Mouse (Mus musculus) MN1 (cell line): ENCODE data around the gene Wdr47.
A peak's percentile ranks its signal among the peaks of the same experiment; 100 is the strongest.
"Not testable (repeated sequence)": the region's sequence is repeated elsewhere in the genome, so short reads cannot be mapped to it uniquely, and the experiment has no call there.

ENCODE experiments used
- DNase-seq: peaks from one replicate; pipeline ENCODE4 v3.0.0-alpha.2; 2016; ENCODE audit warnings: low spot score

The Wdr47 gene

DNA sequence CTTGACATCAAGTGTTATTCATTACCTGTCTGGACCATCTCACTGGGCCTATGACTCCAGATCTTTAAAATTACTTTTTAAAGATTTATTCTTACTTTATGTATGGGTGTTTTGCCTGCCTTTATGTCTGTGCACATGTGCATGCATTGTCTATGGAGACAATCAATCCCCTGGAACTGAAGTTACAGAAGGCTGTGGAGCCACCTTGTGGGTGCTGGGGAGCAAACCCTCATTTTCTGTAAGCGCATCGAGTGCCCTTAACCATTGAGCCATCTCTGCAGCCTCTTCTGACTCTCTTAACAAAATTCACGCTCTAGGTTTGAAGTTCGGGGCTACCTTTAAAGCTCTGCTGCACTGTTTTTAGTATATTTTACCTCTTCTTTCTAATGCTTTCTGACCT, 48.3 kb downstream of the Wdr47 start:
- peak; percentile 23 for DNase-seq

- DNase-seq = no peak
Measured at GRCm38 (mm10) chr3:108640998-108641397, 49.9 kb downstream of the Wdr47 start.

GRCm38 (mm10) chr3:108644856-108645255, 53.8 kb downstream of the Wdr47 start:
- DNase-seq = no peak

DNA sequence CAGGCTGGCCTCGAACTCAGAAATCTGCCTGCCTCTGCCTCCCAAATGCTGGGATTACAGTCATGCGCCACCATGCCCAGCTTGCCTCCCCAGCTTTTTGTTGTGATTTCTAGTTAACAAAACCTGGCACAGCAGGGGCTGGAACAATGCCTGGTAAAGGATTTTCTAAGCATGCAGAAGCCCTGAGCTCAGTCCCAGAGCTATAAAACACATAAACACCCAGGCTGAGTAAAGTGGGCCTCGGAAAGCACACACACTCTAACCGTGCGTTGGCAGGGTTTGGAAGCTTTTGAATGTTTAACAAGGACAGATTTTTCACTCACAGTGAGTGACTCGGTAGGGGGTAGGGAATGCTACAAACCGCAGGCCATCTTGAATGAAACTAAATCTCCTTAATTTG, 55.0 kb downstream of the Wdr47 start:
- no peak for DNase-seq

- not testable (repeated sequence) for DNase-seq
Measured at GRCm38 (mm10) chr3:108647681-108648080, 56.6 kb downstream of the Wdr47 start.

DNA sequence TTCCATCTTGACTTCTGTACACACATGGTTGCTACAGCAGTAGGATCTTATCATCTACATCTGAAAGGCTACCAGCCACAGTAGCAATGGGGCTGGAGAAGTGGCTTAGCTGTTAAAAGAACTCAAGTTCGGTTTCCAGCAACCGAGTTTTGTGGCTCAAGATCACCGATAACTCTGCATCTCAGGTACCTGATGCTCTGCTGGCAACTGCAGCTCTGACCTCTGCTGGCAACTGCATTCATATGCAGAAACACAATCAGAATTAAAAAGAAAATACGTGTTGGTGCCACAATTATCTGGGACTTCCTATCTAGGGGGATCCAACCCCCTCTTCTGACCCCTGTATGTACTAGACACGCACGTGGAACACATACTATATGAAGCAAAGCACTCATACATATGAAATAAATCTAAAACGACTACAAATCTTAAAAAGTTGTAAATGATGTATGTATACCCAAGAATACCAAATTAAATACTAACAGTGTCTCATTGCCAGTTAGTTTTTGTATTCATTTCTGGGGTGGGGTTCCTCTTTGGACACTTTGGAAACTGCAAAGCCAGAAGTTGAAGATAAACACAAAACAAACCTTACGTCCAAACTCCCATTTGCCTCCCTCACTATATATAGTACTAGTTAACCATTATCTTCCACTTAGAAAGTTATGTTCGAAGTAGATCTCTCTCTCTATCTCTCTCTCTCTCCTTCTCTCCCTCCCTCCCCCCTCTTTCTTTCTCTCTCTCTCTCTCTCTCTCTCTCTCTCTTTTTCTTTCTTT, 62.0 kb downstream of the Wdr47 start:
- peak; percentile 13 for DNase-seq

DNA sequence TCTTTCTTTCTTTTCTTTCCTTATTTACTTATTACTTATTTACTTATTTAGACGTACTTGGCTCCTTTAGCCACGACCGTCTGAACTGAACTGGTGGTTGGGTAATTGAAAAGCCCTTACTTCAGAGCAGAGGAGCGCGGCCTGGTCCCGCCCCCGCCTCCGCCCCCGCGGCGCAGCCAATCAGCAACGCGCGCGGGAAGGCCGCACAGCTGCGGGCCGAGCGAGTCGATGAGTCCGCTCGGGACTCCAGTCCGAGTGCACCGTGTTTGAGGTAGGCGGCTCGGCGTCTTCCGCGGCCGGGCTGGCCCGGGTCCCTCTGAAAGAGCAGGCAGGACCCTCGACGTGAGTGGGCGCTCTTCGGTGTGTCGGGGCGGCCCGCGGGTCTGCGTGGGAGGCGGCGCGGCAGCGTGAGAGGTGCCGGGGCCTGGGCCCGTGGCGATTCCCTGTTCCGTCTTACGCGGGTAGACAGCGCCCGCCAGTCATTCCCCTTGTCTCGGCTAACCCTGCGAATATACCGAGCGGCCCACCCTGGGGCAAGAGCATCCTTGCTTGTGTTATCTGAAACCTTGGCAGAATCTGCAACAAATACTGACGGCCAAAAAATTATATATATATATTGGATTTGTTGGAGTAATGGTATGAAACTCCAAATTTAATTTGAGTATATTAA, 62.8 kb downstream of the Wdr47 start, which contains the start of gene Clcc1:
Gene Clcc1, plus strand, starts transcription at position 204 of the 670 bp plus-strand sequence.
- peak; percentile 93 for DNase-seq

GRCm38 (mm10) chr3:108654566-108654965, 63.5 kb downstream of the Wdr47 start:
- DNase-seq = peak; percentile 14

DNA sequence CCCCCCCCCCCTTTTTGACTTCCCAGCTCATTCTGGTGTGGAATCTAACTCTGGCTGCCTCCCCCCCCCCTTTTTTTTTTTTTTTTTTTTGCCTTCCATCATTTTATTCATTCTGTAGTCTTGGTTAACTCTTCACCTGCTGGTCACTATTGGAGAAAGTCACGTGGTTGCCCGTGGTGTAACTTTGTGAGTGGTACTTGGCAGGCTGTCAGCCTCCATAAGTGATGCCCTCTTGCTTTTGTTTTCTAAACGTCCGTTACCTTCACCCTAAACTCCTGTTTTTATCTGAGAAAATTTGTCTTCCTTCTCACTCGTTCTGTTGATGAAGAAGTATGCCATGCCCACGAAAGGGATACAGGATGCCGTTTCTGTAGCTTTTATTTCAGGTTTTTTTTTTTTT, 64.4 kb downstream of the Wdr47 start:
- no peak for DNase-seq

DNA sequence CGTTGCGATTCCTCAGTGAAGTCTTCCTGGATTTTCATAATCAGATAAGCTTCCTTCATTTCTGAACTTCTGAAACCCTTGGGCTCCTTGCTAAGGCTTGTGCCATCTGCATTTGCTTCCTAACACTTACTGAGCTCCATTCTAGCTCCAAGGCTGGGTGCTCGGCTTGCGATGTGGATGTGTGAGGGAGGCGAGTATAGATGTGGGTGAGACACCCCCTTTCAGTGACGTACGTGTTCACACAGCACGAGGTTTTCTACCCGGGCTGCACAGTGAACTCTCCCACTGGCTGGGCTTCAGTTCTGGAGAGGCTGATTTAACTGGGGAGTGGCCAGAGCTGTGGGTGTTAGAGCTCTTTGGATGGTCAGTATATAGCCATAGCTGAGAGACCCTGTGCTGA, 67.5 kb downstream of the Wdr47 start:
- no peak for DNase-seq

DNA sequence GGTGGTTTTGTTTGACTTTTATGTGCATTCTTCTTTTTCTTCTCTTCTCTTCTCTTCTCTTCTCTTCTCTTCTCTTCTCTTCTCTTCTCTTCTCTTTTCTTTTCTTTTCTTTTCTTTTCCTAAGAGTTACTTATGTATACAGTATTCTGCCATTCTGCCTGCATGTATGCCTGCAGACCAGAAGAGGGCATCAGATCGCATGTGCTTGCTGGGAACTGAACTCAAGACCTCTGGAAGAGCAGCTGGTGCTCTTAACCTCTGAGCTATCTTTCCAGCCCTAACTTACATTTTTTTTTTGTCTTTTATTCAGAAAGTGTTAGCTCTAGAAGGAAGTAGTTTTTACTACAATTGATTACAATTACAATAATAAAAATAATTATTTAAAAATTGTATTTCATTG, 69.9 kb downstream of the Wdr47 start:
- no peak for DNase-seq

GRCm38 (mm10) chr3:108676616-108677015, 85.5 kb downstream of the Wdr47 start:
- no peak for DNase-seq

- no peak for DNase-seq
Measured at GRCm38 (mm10) chr3:108681004-108681403, 89.9 kb downstream of the Wdr47 start.

- not testable (repeated sequence) for DNase-seq
Measured at GRCm38 (mm10) chr3:108683597-108683996, 92.5 kb downstream of the Wdr47 start.

GRCm38 (mm10) chr3:108685701-108686100, 94.6 kb downstream of the Wdr47 start:
- no peak for DNase-seq

DNA sequence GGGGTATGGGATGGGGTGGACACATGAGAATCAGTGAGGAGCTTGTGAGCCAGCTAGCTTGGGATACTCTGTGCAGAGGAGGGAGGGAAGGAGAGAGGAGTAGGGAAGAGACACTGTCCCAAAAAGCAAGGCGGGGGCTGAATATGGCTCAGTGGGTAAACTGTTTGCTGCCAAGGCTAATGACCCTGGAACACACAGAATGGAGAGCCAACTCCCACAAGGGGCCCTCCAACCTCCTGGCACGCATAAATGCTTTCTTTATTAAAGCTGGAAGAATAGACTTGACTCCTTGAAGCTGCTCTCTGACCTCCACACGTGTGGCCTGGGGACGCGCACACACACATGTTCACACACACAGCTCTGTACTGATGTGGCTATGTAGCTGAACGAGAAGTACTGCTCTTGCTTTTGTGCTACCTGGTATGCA, 97.9 kb downstream of the Wdr47 start:
- no peak for DNase-seq

- DNase-seq = no peak
Measured at GRCm38 (mm10) chr3:108689446-108689845, 98.4 kb downstream of the Wdr47 start.

GRCm38 (mm10) chr3:108689979-108690378, 98.9 kb downstream of the Wdr47 start:
- DNase-seq = no peak

GRCm38 (mm10) chr3:108694321-108694720, 103.2 kb downstream of the Wdr47 start:
- DNase-seq = no peak
